Mouse (Mus musculus) forebrain, embryonic 13.5 days (tissue): ENCODE data around the gene Kif5a. TPM values are rescaled to one million over a fixed set of nuclear protein-coding genes. Genes with fewer than 3 reads are reported as not detected.
"Not testable (repeated sequence)": the region's sequence is repeated elsewhere in the genome, so short reads cannot be mapped to it uniquely, and the experiment has no call there.

Source experiments
- ATAC-seq: fragments of 200-750 bp; cut with Nextera tagmentation; 2 replicates; pipeline ENCODE4 v1.8.0; 2017
- H3K27ac ChIP-seq: fragments of 300-500 bp; sonication (generic); 2 replicates; pipeline ENCODE4 v1.5.1; 2015; ENCODE audit warnings: inconsistent platforms, mild to moderate bottlenecking, moderate library complexity
- H3K27me3 ChIP-seq: fragments of 300-500 bp; sonication (generic); 2 replicates; pipeline ENCODE4 v1.6.1; 2015; ENCODE audit warnings: mild to moderate bottlenecking, inconsistent platforms
- H3K36me3 ChIP-seq: fragments of 300-500 bp; sonication (generic); 2 replicates; pipeline ENCODE4 v1.6.1; 2015; ENCODE audit warnings: mild to moderate bottlenecking, inconsistent platforms; ENCODE audit not compliant: poor library complexity, severe bottlenecking
- H3K4me1 ChIP-seq: fragments of 300-500 bp; sonication (generic); 2 replicates; pipeline ENCODE4 v1.6.1; 2015; ENCODE audit warnings: inconsistent platforms
- H3K4me2 ChIP-seq: fragments of 300-500 bp; sonication (generic); 2 replicates; pipeline ENCODE4 v1.6.1; 2015; ENCODE audit warnings: inconsistent platforms, mild to moderate bottlenecking, moderate library complexity
- H3K4me3 ChIP-seq: fragments of 300-500 bp; sonication (generic); 2 replicates; pipeline ENCODE4 v1.5.1; 2015; ENCODE audit warnings: mild to moderate bottlenecking, inconsistent platforms
- H3K9ac ChIP-seq: fragments of 300-500 bp; sonication (generic); 2 replicates; pipeline ENCODE4 v1.6.1; 2015; ENCODE audit warnings: mild to moderate bottlenecking, inconsistent platforms
- H3K9me3 ChIP-seq: fragments of 300-500 bp; sonication (generic); replicated peaks from 2 replicates; pipeline ENCODE4 v1.6.1; 2016; ENCODE audit warnings: inconsistent platforms
- WGBS: fragments of 180-500 bp; shearing (Covaris S2); methylation state at CpG from one replicate; pipeline ENCODE4 v1.1.7; 2015; 5-methylcytosine and 5-hydroxymethylcytosine counted together
- polyA plus RNA-seq: library from polyadenylated mRNA; unstranded; fragments of >200 nt; fragmentation: Nextera tagmentation; extraction: Ambion mirVana; gene quantifications from 2 replicates; pipeline ENCODE4 v1.2.1, GENCODE M21; 2015

The Kif5a gene
- polyA plus RNA-seq = 45.4 and 47.6 TPM in 2 replicates

- Histone ChIP-seq H3K4me3 (peak within 1 kb of the TSS; percentile 66), H3K9ac (peak within 1 kb of the TSS; percentile 84), H3K4me1 (peaks cover 51% of the 10 kb centered on the region), H3K9me3 (no peaks in the 10 kb centered on the region), H3K27me3 (0 out of 2 replicates have a peak, but pooled peaks cover 8% of the 10 kb centered on the region), H3K4me2 (peak within 1 kb of the TSS; percentile 81), H3K27ac (peak within 1 kb of the TSS; percentile 85), H3K36me3 (peaks cover 3% of the 10 kb centered on the region; the same call in 1 of the 2 replicates)
- under 1% methylated on average over 47 of the region's 53 CpGs for WGBS
- ATAC-seq = peak; percentile 46
Observed at GRCm38 (mm10) chr10:127262548-127263398, at the start of gene Kif5a. Gene Kif5a, minus strand, starts transcription at chr10:127263348.

- WGBS = 78% methylated on average over 4 of the region's 4 CpGs
- H3K4me3 ChIP-seq = no peak overlapping the region
- no peaks in the 10 kb centered on the region for H3K9me3 ChIP-seq
Observed at GRCm38 (mm10) chr10:127312858-127313257, 49.7 kb upstream of the Kif5a start.

GRCm38 (mm10) chr10:127312356-127312676 lies 49.2 kb upstream of the Kif5a start:
- peaks cover 21% of the 10 kb centered on the region for H3K36me3 ChIP-seq
- no peaks in the 10 kb centered on the region for H3K9me3 ChIP-seq
- under 1% methylated on average over 4 of the region's 4 CpGs for WGBS
- peak overlapping the region; percentile 69 for H3K27ac ChIP-seq
- H3K4me1 ChIP-seq = peaks cover 15% of the 10 kb centered on the region
- peak overlapping the region; percentile 58 for H3K9ac ChIP-seq
- H3K4me3 ChIP-seq = peak overlapping the region; percentile 74
- peak; percentile 56 for ATAC-seq
- no peaks in the 10 kb centered on the region for H3K27me3 ChIP-seq
- H3K4me2 ChIP-seq = peak overlapping the region; percentile 69

More at GRCm38 (mm10) chr10:127312858-127313257, 49.7 kb upstream of the Kif5a start:
- Histone ChIP-seq H3K36me3 (peaks cover 16% of the 10 kb centered on the region), H3K9ac (no peak overlapping the region), H3K27me3 (0 out of 2 replicates have a peak, but pooled peaks cover 2% of the 10 kb centered on the region), H3K4me2 (no peak overlapping the region), H3K27ac (no peak overlapping the region), H3K4me1 (peaks cover 15% of the 10 kb centered on the region)
- no peak for ATAC-seq

GRCm38 (mm10) chr10:127311476-127312355 lies 48.6 kb upstream of the Kif5a start, which contains the start of gene Mars:
Gene Mars, minus strand, starts transcription at chr10:127311786.
- WGBS = under 1% methylated on average over 65 of the region's 65 CpGs
- peak; percentile 98 for ATAC-seq
- H3K36me3 ChIP-seq = peaks cover 27% of the 10 kb centered on the region

GRCm38 (mm10) chr10:127310523-127311475 lies 47.7 kb upstream of the Kif5a start:
- Histone ChIP-seq H3K27me3 (no peaks in the 10 kb centered on the region), H3K27ac (peak overlapping the region; percentile 61), H3K4me3 (peak overlapping the region; percentile 74), H3K4me1 (peaks cover 15% of the 10 kb centered on the region), H3K4me2 (peak overlapping the region; percentile 69), H3K9ac (peak overlapping the region; percentile 86), H3K9me3 (no peaks in the 10 kb centered on the region), H3K36me3 (peaks cover 37% of the 10 kb centered on the region)
- 36% methylated on average over 23 of the region's 23 CpGs for WGBS
- peak; percentile 33 for ATAC-seq

More at GRCm38 (mm10) chr10:127311476-127312355, 48.6 kb upstream of the Kif5a start, which contains the start of gene Mars:
- Histone ChIP-seq H3K4me1 (peaks cover 15% of the 10 kb centered on the region), H3K9me3 (no peaks in the 10 kb centered on the region), H3K4me3 (peak within 1 kb of the TSS; percentile 74), H3K27ac (peak within 1 kb of the TSS; percentile 69), H3K9ac (peak within 1 kb of the TSS; percentile 86), H3K4me2 (peak within 1 kb of the TSS; percentile 69), H3K27me3 (no peaks in the 10 kb centered on the region)

- H3K4me2 ChIP-seq, H3K9ac ChIP-seq, H3K27me3 ChIP-seq, H3K9me3 ChIP-seq, ATAC-seq, H3K27ac ChIP-seq, H3K4me3 ChIP-seq: not testable (repeated sequence)
- Histone ChIP-seq H3K4me1 (peaks cover 15% of the 10 kb centered on the region), H3K36me3 (peaks cover 53% of the 10 kb centered on the region)
- WGBS = 77% methylated on average over 3 of the region's 3 CpGs
Observed at GRCm38 (mm10) chr10:127309167-127309566, 46.0 kb upstream of the Kif5a start.

- Histone ChIP-seq H3K27ac (no peak overlapping the region), H3K9ac (no peak overlapping the region), H3K4me2 (no peak overlapping the region), H3K4me1 (no peaks in the 10 kb centered on the region), H3K27me3 (no peaks in the 10 kb centered on the region), H3K9me3 (no peaks in the 10 kb centered on the region), H3K36me3 (peaks cover 99% of the 10 kb centered on the region), H3K4me3 (no peak overlapping the region)
- 94% methylated on average over 11 of the region's 11 CpGs for WGBS
- ATAC-seq = no peak
Observed at GRCm38 (mm10) chr10:127303136-127303535, 40.0 kb upstream of the Kif5a start.

GRCm38 (mm10) chr10:127300361-127300760 lies 37.2 kb upstream of the Kif5a start:
- Histone ChIP-seq H3K27me3 (no peaks in the 10 kb centered on the region), H3K4me1 (no peaks in the 10 kb centered on the region), H3K9ac (no peak overlapping the region), H3K4me3 (no peak overlapping the region), H3K27ac (no peak overlapping the region), H3K36me3 (peaks cover 99% of the 10 kb centered on the region), H3K4me2 (no peak overlapping the region), H3K9me3 (no peaks in the 10 kb centered on the region)
- no peak for ATAC-seq
- WGBS = 95% methylated on average over 6 of the region's 6 CpGs

GRCm38 (mm10) chr10:127297015-127297871 lies 34.1 kb upstream of the Kif5a start:
- WGBS = 88% methylated on average over 16 of the region's 16 CpGs
- no peak for ATAC-seq

GRCm38 (mm10) chr10:127295986-127296794 lies 33.0 kb upstream of the Kif5a start:
- ATAC-seq = no peak
- H3K27me3 ChIP-seq = no peaks in the 10 kb centered on the region

More at GRCm38 (mm10) chr10:127297015-127297871, 34.1 kb upstream of the Kif5a start:
- no peak overlapping the region for H3K27ac ChIP-seq
- peaks cover 90% of the 10 kb centered on the region for H3K36me3 ChIP-seq
- no peak overlapping the region for H3K4me2 ChIP-seq
- H3K9me3 ChIP-seq = no peaks in the 10 kb centered on the region
- no peak overlapping the region for H3K4me3 ChIP-seq
- no peaks in the 10 kb centered on the region for H3K27me3 ChIP-seq
- H3K9ac ChIP-seq = no peak overlapping the region
- peaks cover 12% of the 10 kb centered on the region for H3K4me1 ChIP-seq

More at GRCm38 (mm10) chr10:127295986-127296794, 33.0 kb upstream of the Kif5a start:
- no peak overlapping the region for H3K9ac ChIP-seq
- H3K4me2 ChIP-seq = no peak overlapping the region
- H3K36me3 ChIP-seq = peaks cover 80% of the 10 kb centered on the region
- no peaks in the 10 kb centered on the region for H3K9me3 ChIP-seq
- H3K27ac ChIP-seq = no peak overlapping the region
- WGBS = 93% methylated on average over 24 of the region's 24 CpGs
- peaks cover 23% of the 10 kb centered on the region for H3K4me1 ChIP-seq
- no peak overlapping the region for H3K4me3 ChIP-seq
